ENCODE assay signal across 9 mouse cellular contexts in the genomic region with DNA sequence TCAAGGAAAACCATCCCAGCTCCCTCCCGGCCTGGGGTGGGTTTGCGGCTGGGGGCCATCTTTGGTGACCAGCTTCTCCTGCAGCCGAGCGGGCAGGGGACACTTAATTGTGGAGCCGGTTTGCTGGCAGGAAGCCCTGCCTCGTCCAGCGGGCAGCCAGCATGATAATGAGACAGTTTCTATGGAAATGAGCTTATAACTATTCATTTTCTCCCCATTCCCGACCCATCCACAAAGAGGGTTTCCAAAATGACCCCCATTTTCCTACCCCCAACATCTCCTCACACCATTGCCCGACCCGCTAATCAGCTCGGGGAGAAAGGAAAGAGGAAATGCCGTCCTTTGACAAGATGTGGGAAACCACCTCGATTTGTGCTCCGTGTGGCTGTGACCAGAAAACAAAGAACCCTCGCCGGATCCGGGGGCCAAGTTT.
DNase-seq lines count a peak whose midpoint lies in the region; ATAC-seq and TF ChIP-seq lines count a peak whose summit lies in the region.
"Had no signal": no experiment of that assay in that cellular context is flagged by ENCODE, and none has a peak within 500 bp of the region (broad histone marks: within the 10 kb centered on the region; RNA-seq: fewer than 3 reads in every experiment).

No protein-coding gene starts in this region.

- 42% methylated on average over 17 of the region's 17 CpGs for WGBS in heart, embryonic 15.5 days

- peak overlapping the region; percentile 39 for H3K4me2 ChIP-seq in heart, embryonic 15.5 days

- H3K27ac ChIP-seq in heart, embryonic 15.5 days: no peak overlapping the region

- H3K27me3 ChIP-seq in heart, embryonic 15.5 days: no peaks in the 10 kb centered on the region
- H3K27me3 ChIP-seq: CH12.LX had no signal

- no peaks in the 10 kb centered on the region for H3K9me3 ChIP-seq in heart, embryonic 15.5 days (replicated peaks)

- no peak for ATAC-seq in frontal cortex, adult (ENCODE audit: low TSS enrichment)
- ATAC-seq in heart, embryonic 15.5 days (replicated peaks; ENCODE audit: insufficient number of reproducible peaks, insufficient read depth, low FRiP score, low read depth): no peak
- peak; percentile 33 for ATAC-seq in megakaryocyte-erythroid progenitor cell, adult 5-6 weeks (replicated peaks; ENCODE audit: low FRiP score, low TSS enrichment, poor library complexity, severe bottlenecking)
- no peak for ATAC-seq in erythroblast, adult 5-6 weeks (replicated peaks; ENCODE audit: low FRiP score, poor library complexity, severe bottlenecking)

- peaks cover 49% of the 10 kb centered on the region for H3K4me1 ChIP-seq in heart, embryonic 15.5 days (replicated peaks)

- H3K4me3 ChIP-seq in heart, embryonic 15.5 days: no peak overlapping the region

- H3K36me3 ChIP-seq in heart, embryonic 15.5 days: no peaks in the 10 kb centered on the region

- TF ChIP-seq CTCF in brain, embryonic 14.5 days (IDR thresholded peaks at IDR 0.05; ENCODE audit: borderline replicate concordance, extremely low read depth, insufficient read depth, insufficient read length): no peak

- H3K9ac ChIP-seq in heart, embryonic 15.5 days: 0 out of 2 replicates have a peak overlapping the region, but pooled peaks have one; percentile 9

- no peak for TF ChIP-seq POLR2A in brain, embryonic 14.5 days (IDR thresholded peaks at IDR 0.05; ENCODE audit: borderline replicate concordance, extremely low read depth, insufficient read depth, insufficient read length, poor library complexity, severe bottlenecking)

- DNase-seq in frontal cortex, adult 2 months (ENCODE audit: extremely low spot score in 1 of 2, low spot score in 1 of 2): peak; percentile 20 to 62
- DNase-seq in brain, embryonic 14.5 days (ENCODE audit: low read depth): peak; percentile 96
- peak; percentile 60 to 67 for DNase-seq in layer of hippocampus, adult 8-10 months (ENCODE audit: low spot score in 2 of 2)
- no peak for DNase-seq in c-Kit-positive CD71-positive TER-119-positive erythroid progenitor cells, embryonic 14.5 days (ENCODE audit: low spot score)
